Mouse (Mus musculus): ENCODE measurements around the gene Gm49394. TPM values are rescaled to one million over a fixed set of nuclear protein-coding genes. Genes with fewer than 3 reads are reported as not detected.

Gene Gm49394
- polyA plus RNA-seq, 1 experiment from 2014 or later: not detected

- Histone ChIP-seq H3K27ac (replicated peaks) (peak overlapping the region; percentile 61), H3K36me3 (no peaks in the 10 kb centered on the region), H3K9ac (peak overlapping the region; percentile 54), H3K4me2 (peak overlapping the region; percentile 33), H3K4me1 (replicated peaks) (peaks cover 27% of the 10 kb centered on the region), H3K4me3 (no peak overlapping the region), H3K27me3 (no peaks in the 10 kb centered on the region), H3K9me3 (no peaks in the 10 kb centered on the region)
- peak; percentile 90 for ATAC-seq (ENCODE audit: low read depth)
- under 1% methylated on average over 12 of the region's 12 CpGs for WGBS
Observed at GRCm38 (mm10) chr7:142610627-142611406, 58.9 kb downstream of the Gm49394 start.

- Histone ChIP-seq H3K27me3 (no peaks in the 10 kb centered on the region), H3K4me1 (replicated peaks) (no peaks in the 10 kb centered on the region), H3K4me2 (no peak overlapping the region), H3K9me3 (no peaks in the 10 kb centered on the region), H3K4me3 (no peak overlapping the region), H3K36me3 (no peaks in the 10 kb centered on the region), H3K27ac (replicated peaks) (no peak overlapping the region), H3K9ac (no peak overlapping the region)
- 92% methylated on average over 2 of the region's 2 CpGs for WGBS
- no peak for ATAC-seq (ENCODE audit: low read depth)
Observed at GRCm38 (mm10) chr7:142600921-142601320, 68.8 kb downstream of the Gm49394 start.

MicroRNAs within 50 kb of the gene (microRNA counts, 519-probe panel; counts per million panel counts)
- microRNA mmu-miR-483: not detected

Small RNA genes within 50 kb of the gene (microRNA-seq; reads per million reads assigned to microRNA genes)
- gene Mir483: 263 reads per million, percentile 67 among the genes with 10 or more reads in this experiment

Other genes starting within 250 kb of the Gm49394 start
- gene Syt8, start 235.1 kb downstream of the Gm49394 start, polyA plus RNA-seq (2015; fragmentation: Nextera tagmentation; extraction: Ambion mirVana): 0.39 TPM in 1 of 2 replicates, not detected in the other
- 2.2 and 8.9 TPM in 2 replicates for gene Tnni2, start 228.1 kb downstream of the Gm49394 start, polyA plus RNA-seq (2015; fragmentation: Nextera tagmentation; extraction: Ambion mirVana)
- gene Lsp1, start 209.1 kb downstream of the Gm49394 start, polyA plus RNA-seq (2015; fragmentation: Nextera tagmentation; extraction: Ambion mirVana): 9.3 and 15.8 TPM in 2 replicates
- 2.4 and 8.4 TPM in 2 replicates for gene Tnnt3, start 171.1 kb downstream of the Gm49394 start, polyA plus RNA-seq (2015; fragmentation: Nextera tagmentation; extraction: Ambion mirVana)
- gene Mrpl23, start 137.3 kb downstream of the Gm49394 start, polyA plus RNA-seq (2015; fragmentation: Nextera tagmentation; extraction: Ambion mirVana): 14.0 and 14.8 TPM in 2 replicates
- gene Igf2, start 3.1 kb downstream of the Gm49394 start, polyA plus RNA-seq (2015; fragmentation: Nextera tagmentation; extraction: Ambion mirVana): 203 and 254 TPM in 2 replicates
- gene Ins2, start 73.4 kb upstream of the Gm49394 start, polyA plus RNA-seq (2015; fragmentation: Nextera tagmentation; extraction: Ambion mirVana): not detected in 2 replicates